Mouse (Mus musculus) kidney, adult 18-20 months (tissue): Measurements from ENCODE around the gene Ranbp10.

Experiments used
- DNase-seq: peaks from one replicate; pipeline ENCODE4 v3.0.0; 2021

Ranbp10 gene

GRCm38 (mm10) chr8:105826861-105827848 lies at the start of gene Ranbp10, which contains the start of gene Tsnaxip1:
TSS of gene Ranbp10 (minus strand) at chr8:105827350.
TSS of gene Tsnaxip1 (plus strand) at chr8:105827731.
- DNase-seq, result peak; percentile 94

GRCm38 (mm10) chr8:105874301-105874700 lies 47.2 kb upstream of the Ranbp10 start:
- no peak for DNase-seq

- no peak for DNase-seq
These were observed 39.3 kb upstream of the Ranbp10 start for GRCm38 (mm10) chr8:105866364-105867029.

GRCm38 (mm10) chr8:105861951-105862350 lies 34.8 kb upstream of the Ranbp10 start:
- DNase-seq, result no peak

- DNase-seq, result peak; percentile 92
These were observed 33.2 kb upstream of the Ranbp10 start, which contains the start of gene Nutf2 for GRCm38 (mm10) chr8:105860143-105860981. TSS of gene Nutf2 (plus strand) at chr8:105860580.

- DNase-seq, result no peak
These were observed 32.2 kb upstream of the Ranbp10 start for GRCm38 (mm10) chr8:105859314-105859713.

GRCm38 (mm10) chr8:105858495-105858894 lies 31.3 kb upstream of the Ranbp10 start:
- no peak for DNase-seq

GRCm38 (mm10) chr8:105856168-105856835 lies 29.2 kb upstream of the Ranbp10 start:
- DNase-seq, result no peak

GRCm38 (mm10) chr8:105855248-105856167 lies 28.4 kb upstream of the Ranbp10 start:
- DNase-seq, result no peak

GRCm38 (mm10) chr8:105854715-105855216 lies 27.6 kb upstream of the Ranbp10 start, which contains the start of gene Thap11:
TSS of gene Thap11 (plus strand) at chr8:105855132.
- DNase-seq, result peak; percentile 96

GRCm38 (mm10) chr8:105854303-105854702 lies 27.2 kb upstream of the Ranbp10 start:
- DNase-seq, result no peak

GRCm38 (mm10) chr8:105853178-105853577 lies 26.0 kb upstream of the Ranbp10 start, which contains the start of gene Cenpt:
TSS of gene Cenpt (minus strand) at chr8:105853278.
- no peak for DNase-seq

GRCm38 (mm10) chr8:105852146-105852729 lies 25.1 kb upstream of the Ranbp10 start:
- peak; percentile 21 for DNase-seq

GRCm38 (mm10) chr8:105851651-105852143 lies 24.5 kb upstream of the Ranbp10 start:
- peak; percentile 89 for DNase-seq

- DNase-seq, result no peak
These were observed 23.5 kb upstream of the Ranbp10 start for GRCm38 (mm10) chr8:105850611-105851010.

- no peak for DNase-seq
These were observed 22.9 kb upstream of the Ranbp10 start for GRCm38 (mm10) chr8:105850014-105850413.

- DNase-seq, result no peak
These were observed 19.5 kb upstream of the Ranbp10 start for GRCm38 (mm10) chr8:105846678-105847077.

GRCm38 (mm10) chr8:105839209-105839608 lies 12.1 kb upstream of the Ranbp10 start:
- no peak for DNase-seq

- DNase-seq, result no peak
These were observed 9.8 kb upstream of the Ranbp10 start for GRCm38 (mm10) chr8:105836991-105837390.

GRCm38 (mm10) chr8:105835318-105835717 lies 8.2 kb upstream of the Ranbp10 start:
- DNase-seq, result peak; percentile 84
